Mouse (Mus musculus): ENCODE measurements around the gene Olfr114.

Olfr114 gene

DNA sequence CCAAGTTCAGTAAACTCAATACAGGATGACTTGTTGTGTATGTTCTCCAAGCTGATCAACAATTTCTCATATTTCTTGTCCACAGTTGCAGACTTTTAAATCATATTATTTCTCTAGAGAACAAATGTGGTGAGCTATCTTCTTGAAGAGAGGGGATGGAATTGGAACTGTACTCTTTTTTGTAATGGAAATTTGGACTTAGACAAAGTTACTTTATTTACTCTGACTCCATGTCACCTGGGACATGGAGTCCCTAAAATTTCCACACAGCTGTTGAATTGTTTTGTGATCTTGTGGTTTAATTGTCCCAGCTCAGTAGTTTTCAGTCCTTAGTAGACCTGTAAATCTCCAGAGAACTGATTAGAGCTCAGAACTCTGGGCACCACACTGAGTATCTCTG is at the start of gene Olfr114:
Gene Olfr114, minus strand, starts transcription at position 101 of the 400 bp plus-strand sequence.
- no peak for DNase-seq

DNA sequence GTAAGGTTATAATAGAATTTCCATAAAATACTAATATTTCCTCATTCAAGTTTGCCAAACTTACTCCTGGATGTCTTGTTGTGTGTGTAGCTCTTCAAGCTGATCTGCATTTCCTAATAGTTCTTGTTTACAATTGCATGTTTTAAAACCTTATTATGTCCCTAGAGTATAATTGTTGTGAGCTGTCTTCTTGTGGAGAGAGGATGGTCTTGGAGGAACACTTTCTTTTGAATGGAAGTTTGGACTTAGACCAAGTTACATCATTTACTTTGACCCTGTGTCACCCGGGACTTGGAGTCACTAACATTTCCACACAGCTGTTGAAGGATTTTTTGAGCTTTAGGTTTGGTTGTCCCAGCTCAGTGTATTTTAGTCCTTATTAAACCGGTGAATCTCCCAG is 34.5 kb upstream of the Olfr114 start, which contains the start of the genes Olfr115 and Olfr116:
Gene Olfr115, minus strand, starts transcription at position 101 of the 400 bp plus-strand sequence.
Gene Olfr116, minus strand, starts transcription at position 191 of the 400 bp plus-strand sequence.
- no peak for DNase-seq

DNA sequence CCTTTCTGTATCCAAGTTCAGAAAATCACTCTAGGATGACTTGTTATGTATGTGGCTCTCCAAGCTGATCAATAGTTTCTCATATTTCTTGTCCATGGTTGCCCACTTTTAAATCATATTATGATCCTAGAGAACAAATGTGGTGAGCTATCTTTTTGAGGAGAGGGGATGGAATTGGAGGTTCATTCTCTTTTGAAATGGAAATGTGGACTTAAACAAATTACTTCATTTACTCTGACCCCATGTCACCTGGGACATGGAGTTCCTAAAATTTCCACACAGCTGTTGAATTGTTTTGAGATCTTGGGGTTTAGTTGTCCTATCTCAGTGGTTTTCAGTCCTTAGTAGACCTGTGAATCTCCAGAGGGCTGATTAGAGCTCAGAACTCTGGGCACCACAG is 15.0 kb downstream of the Olfr114 start, which contains the start of gene Olfr113:
Gene Olfr113, minus strand, starts transcription at position 101 of the 400 bp plus-strand sequence.
- no peak for DNase-seq

DNA sequence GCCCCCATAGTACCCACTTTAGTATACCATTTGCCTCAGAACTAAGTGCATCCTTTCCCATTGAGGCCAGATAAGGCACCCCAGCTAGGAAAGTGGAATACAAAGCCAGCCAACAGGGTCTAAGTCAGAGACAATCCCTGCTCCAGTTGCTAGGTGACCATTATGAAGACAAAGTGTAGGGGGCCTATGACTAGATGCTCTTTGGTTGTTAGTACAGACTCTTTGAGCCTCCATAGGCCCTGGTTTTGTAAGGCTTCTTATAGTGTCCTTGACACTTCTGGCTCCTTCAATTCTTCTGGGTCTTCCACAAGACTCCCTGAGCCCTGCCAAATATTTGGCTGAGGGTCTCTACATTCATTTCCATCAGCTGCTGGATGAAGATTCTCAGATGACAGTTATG is 23.2 kb downstream of the Olfr114 start, which contains the start of gene Olfr112:
Gene Olfr112, minus strand, starts transcription at position 101 of the 400 bp plus-strand sequence.
- DNase-seq = no peak

DNA sequence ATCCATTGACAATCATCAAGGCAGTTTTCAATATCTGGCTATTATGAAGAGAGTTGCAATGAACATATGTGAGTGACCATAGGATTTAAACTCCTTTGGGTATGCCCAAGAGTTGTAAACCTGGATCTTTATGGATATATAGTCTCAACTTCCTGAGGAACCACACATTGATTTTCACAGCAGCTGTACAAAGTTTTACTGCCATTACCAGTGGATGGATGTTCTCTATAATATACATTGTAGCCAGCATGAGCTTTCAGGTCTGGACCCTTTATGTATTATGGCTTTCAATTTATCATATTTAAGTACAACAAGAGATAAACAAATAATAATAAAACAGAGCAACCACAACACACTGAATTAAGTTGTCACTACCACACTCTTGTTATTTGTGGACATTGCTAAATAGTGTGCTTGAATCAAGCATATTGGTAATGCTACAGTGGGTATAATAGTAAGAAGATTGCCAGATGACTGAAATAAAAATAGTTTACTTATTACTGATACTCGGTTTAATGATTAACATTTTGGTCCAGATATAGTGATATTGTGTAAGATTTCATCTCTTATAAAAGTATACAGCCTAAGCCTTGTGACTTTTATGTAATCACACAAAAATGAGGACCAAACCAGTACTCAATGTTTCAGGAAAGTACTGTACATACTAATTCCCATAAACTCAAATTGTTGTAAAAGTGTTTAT is 33.5 kb downstream of the Olfr114 start:
- no peak for DNase-seq

DNA sequence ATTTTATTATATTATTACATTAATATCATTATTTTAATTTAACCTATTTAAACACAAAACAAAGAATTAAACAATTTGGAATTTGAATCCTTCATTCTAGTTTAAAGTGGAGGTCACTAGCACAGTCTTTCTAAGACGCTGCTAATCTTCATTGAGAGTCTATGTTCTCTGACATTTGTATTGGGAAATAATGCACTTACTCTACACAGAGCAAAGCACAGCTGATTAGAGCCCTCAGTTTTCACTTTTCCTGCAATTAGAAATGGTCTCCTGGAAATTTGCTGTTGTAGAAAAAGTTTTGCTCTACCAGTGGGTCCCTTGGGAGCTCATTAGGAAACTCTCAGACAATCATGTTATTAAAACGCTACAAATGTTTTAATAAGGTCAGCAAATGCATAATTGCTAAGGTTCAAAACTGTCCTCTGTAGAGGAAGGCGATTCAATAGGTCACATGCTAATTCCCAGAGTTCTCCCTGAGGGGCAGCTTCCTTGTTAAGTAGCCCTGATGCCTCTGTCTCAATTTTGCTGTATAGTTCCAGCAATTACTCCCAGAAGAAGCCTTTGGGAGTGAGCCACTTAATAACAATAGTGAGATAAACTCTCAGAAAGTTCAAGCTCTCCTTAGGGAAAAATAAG is 48.6 kb downstream of the Olfr114 start:
- no peak for DNase-seq

DNA sequence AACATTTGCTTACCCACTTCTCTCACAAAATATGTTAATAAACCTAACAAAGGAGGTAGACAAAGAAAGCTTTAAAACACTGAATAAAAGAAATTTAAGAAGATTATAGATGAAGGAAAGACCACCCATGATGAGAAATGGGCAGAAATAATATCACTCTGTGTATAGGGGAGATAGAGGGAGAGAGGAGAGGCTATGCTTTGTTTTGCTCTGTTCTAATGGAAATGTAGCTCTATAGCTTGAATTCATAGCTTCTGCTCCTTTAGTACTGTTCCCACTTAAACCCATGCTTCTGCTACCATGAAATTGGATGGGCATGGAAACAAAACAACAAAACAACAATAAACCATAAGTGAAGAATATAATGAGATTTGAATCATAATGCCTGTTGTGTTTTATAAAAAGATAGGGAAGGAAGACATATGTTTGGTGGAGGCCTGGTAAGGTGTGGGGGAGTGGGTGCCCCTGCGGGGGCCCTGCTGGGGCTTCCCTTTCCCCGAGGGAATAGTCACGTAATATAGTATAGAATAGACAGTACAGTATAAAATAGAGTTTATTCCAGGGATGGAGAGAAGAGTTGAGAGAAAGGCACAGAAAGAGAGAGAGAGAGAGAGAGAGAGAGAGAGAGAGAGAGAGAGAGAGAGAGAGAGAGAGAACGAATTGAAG is 51.0 kb downstream of the Olfr114 start:
- DNase-seq = no peak
